Mouse (Mus musculus) left cerebral cortex, adult 2 months (tissue): ENCODE data around the gene Hspa12a. TPM values are rescaled to one million over a fixed set of nuclear protein-coding genes. Genes with fewer than 3 reads are reported as not detected.
A peak's percentile ranks its signal among the peaks of the same experiment; 100 is the strongest.
"Not testable (repeated sequence)": the region's sequence is repeated elsewhere in the genome, so short reads cannot be mapped to it uniquely, and the experiment has no call there.

Source experiments
- DNase-seq, 2 experiments: peaks; one replicate each; pipeline ENCODE4 v3.0.0; 2021 to 2022; ENCODE audit warnings: low spot score in 2 of 2, mixed read lengths in 1 of 2; ENCODE audit errors: extremely low spot score in 1 of 2
- H3K27ac ChIP-seq: fragments of 200-600 bp; 2 replicates; pipeline ENCODE4 v1.8.1; 2022
- H3K4me3 ChIP-seq: fragments of 200-600 bp; 2 replicates; pipeline ENCODE4 v1.8.1; 2022
- CTCF ChIP-seq: fragments of 200-600 bp; IDR thresholded peaks from 2 replicates; pipeline ENCODE4 v1.8.1; 2022; ENCODE audit warnings: antibody characterized with exemption, mild to moderate bottlenecking, moderate library complexity
- intact Hi-C: fragments of 180-260 bp; cut with DNase I; formaldehyde crosslinking; loops from one replicate; pipeline ENCODE4 v1.15.1; 2025
- total RNA-seq, 2 experiments: library from RNA; stranded (reverse); gene quantifications; 2 replicates each; pipeline ENCODE4 v1.2.3; 2021

Gene Hspa12a
- total RNA-seq, 2 experiments from 2014 or later = 208 to 220 TPM

GRCm38 (mm10) chr19:58903899-58904327 is 39.5 kb downstream of the Hspa12a start:
- no peak overlapping the region for H3K4me3 ChIP-seq
- intact Hi-C loops = loop anchor here (1.0 to 2.0 kb wide), 2 partner anchors 98 to 141 kb away; no protein-coding TSS in a partner anchor
- DNase-seq = peak; percentile 83 to 93
- TF ChIP-seq CTCF = peak; percentile 99
- H3K27ac ChIP-seq = no peak overlapping the region

GRCm38 (mm10) chr19:58903079-58903898 is 40.2 kb downstream of the Hspa12a start:
- no peak for TF ChIP-seq CTCF
- DNase-seq = no peak
- no peak overlapping the region for H3K4me3 ChIP-seq
- no peak overlapping the region for H3K27ac ChIP-seq
- intact Hi-C loops = no loop called here

GRCm38 (mm10) chr19:58900471-58900870 is 43.0 kb downstream of the Hspa12a start:
- H3K4me3 ChIP-seq, H3K27ac ChIP-seq, DNase-seq, intact Hi-C loops: not testable (repeated sequence)

GRCm38 (mm10) chr19:58896216-58896615 is 47.2 kb downstream of the Hspa12a start:
- intact Hi-C loops = no loop called here

GRCm38 (mm10) chr19:58889306-58890038 is 54.0 kb downstream of the Hspa12a start:
- Histone ChIP-seq H3K27ac (no peak overlapping the region), H3K4me3 (no peak overlapping the region)
- intact Hi-C loops = no loop called here
- TF ChIP-seq CTCF = no peak
- no peak for DNase-seq

More at GRCm38 (mm10) chr19:58896216-58896615, 47.2 kb downstream of the Hspa12a start:
- DNase-seq = peak in 1 of 2 experiments; percentile 54
- Histone ChIP-seq H3K27ac (no peak overlapping the region), H3K4me3 (no peak overlapping the region)
- TF ChIP-seq CTCF = no peak

GRCm38 (mm10) chr19:58886467-58886866 is 57.0 kb downstream of the Hspa12a start:
- Histone ChIP-seq H3K27ac (no peak overlapping the region), H3K4me3 (no peak overlapping the region)
- no peak for DNase-seq
- TF ChIP-seq CTCF = peak; percentile 25
- intact Hi-C loops = no loop called here

- no peak for TF ChIP-seq CTCF
- intact Hi-C loops = no loop called here
- no peak for DNase-seq
- no peak overlapping the region for H3K27ac ChIP-seq
- H3K4me3 ChIP-seq = no peak overlapping the region
Observed at GRCm38 (mm10) chr19:58883451-58883850, 60.0 kb downstream of the Hspa12a start.

- TF ChIP-seq CTCF = no peak
- H3K27ac ChIP-seq = no peak overlapping the region
- intact Hi-C loops = no loop called here
- no peak overlapping the region for H3K4me3 ChIP-seq
- no peak for DNase-seq
Observed at GRCm38 (mm10) chr19:58882336-58882735, 61.1 kb downstream of the Hspa12a start.

- DNase-seq = no peak
- no peak overlapping the region for H3K27ac ChIP-seq
- no peak for TF ChIP-seq CTCF
- intact Hi-C loops = no loop called here
- no peak overlapping the region for H3K4me3 ChIP-seq
Observed at GRCm38 (mm10) chr19:58879330-58879957, 64.0 kb downstream of the Hspa12a start.

GRCm38 (mm10) chr19:58878560-58878959 is 64.9 kb downstream of the Hspa12a start:
- no peak overlapping the region for H3K4me3 ChIP-seq
- intact Hi-C loops = no loop called here
- no peak overlapping the region for H3K27ac ChIP-seq
- DNase-seq = no peak
- TF ChIP-seq CTCF = no peak

- Histone ChIP-seq H3K4me3 (no peak overlapping the region), H3K27ac (no peak overlapping the region)
- no peak for DNase-seq
- TF ChIP-seq CTCF = no peak
- intact Hi-C loops = no loop called here
Observed at GRCm38 (mm10) chr19:58873536-58873935, 69.9 kb downstream of the Hspa12a start.
